Mouse (Mus musculus) brain, embryonic 14.5 days (tissue): Measurements from ENCODE around the gene Rrp15. TPM values are rescaled to one million over a fixed set of nuclear protein-coding genes. Genes with fewer than 3 reads are reported as not detected.

ENCODE experiments used
- DNase-seq: peaks from one replicate; pipeline ENCODE4 v3.0.0-alpha.2; 2011; ENCODE audit warnings: low read depth
- CTCF ChIP-seq: fragments of 200-500 bp; IDR thresholded peaks from 2 replicates; pipeline ENCODE4 v1.5.1; 2012; ENCODE audit warnings: inconsistent platforms, mild to moderate bottlenecking, moderate library complexity, borderline replicate concordance; ENCODE audit not compliant: insufficient read depth, insufficient read length; ENCODE audit errors: extremely low read depth
- POLR2A ChIP-seq: fragments of 200-500 bp; IDR thresholded peaks from 2 replicates; pipeline ENCODE4 v1.6.1; 2012; ENCODE audit warnings: mild to moderate bottlenecking, inconsistent platforms, borderline replicate concordance; ENCODE audit not compliant: poor library complexity, insufficient read depth, insufficient read length, severe bottlenecking; ENCODE audit errors: extremely low read depth
- polyA plus RNA-seq: library from polyadenylated mRNA; depleted of rRNA; stranded (reverse); fragments of >200 nt; gene quantifications from 2 replicates; pipeline ENCODE4 v1.2.3, GENCODE M21; 2012; rRNA removed

The Rrp15 gene
- polyA plus RNA-seq, 1 experiment = 18.7 TPM

- no peak for DNase-seq
- no peak for TF ChIP-seq CTCF
- no peak for TF ChIP-seq POLR2A
Measured at GRCm38 (mm10) chr1:186696231-186696630, 52.9 kb downstream of the Rrp15 start.

DNA sequence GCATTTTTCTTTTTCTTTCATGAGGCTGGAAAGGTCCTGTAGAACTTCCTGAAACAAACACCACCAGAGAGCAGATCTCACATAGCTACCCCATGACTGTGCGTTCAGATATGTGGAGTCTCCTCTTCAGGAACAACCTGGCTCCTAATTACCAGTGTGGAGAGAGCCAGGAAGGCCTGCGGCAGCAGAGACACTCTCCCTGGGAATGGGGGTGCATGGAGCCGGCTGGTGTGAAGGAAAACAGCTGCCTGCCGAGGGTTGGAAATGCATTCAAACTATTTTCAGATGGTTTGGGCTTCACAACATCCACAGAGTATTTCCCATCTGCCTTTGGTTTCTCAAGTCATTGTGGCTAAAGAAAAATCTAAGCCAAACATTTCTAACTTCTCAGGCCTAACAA is 53.8 kb downstream of the Rrp15 start:
- TF ChIP-seq POLR2A (no peak), CTCF (no peak)
- DNase-seq = no peak

DNA sequence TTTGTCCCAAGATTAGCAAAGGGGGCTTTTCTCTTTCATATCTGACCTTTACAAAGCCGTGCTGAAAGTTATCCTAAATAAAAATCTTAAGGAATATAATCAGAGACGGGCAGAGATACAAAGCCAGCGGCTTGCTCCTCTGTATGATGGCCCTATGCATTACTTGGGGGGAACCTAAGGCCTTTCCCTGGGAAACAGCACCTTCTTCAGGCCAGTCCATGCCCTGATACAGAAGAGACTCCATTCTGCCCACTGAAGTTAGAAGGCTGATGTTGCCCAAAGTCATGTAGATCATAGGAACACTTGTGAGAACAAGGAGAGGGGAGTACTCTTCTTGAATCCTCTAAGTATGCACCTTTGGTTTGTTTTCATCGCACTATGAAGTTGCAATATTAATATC is 56.8 kb downstream of the Rrp15 start:
- no peak for DNase-seq
- TF ChIP-seq CTCF (peak; percentile 33; the same call in 1 of the 2 replicates), POLR2A (no peak)

GRCm38 (mm10) chr1:186691708-186692107 is 57.5 kb downstream of the Rrp15 start:
- TF ChIP-seq POLR2A = no peak
- no peak for TF ChIP-seq CTCF
- DNase-seq = no peak

DNA sequence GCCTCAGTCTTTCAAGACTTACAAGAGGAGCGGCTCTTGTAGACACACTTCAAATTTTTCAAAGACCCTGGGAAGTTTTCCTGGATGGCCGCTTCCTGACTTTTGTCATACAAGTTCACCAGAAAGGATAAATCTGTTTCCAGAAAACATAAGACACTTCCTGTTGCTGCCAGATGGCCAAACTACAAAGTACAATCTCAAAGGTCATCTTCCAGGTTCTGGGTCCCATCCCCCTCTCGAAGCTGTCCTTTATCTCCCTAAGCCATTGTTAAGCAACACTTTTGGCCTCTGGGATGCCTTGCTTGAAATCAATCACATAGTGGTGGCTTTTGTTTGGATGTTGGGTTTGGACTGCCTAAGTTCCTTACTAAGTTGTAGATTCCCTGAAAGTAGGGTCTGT is 65.1 kb downstream of the Rrp15 start:
- TF ChIP-seq POLR2A (no peak), CTCF (no peak)
- no peak for DNase-seq

DNA sequence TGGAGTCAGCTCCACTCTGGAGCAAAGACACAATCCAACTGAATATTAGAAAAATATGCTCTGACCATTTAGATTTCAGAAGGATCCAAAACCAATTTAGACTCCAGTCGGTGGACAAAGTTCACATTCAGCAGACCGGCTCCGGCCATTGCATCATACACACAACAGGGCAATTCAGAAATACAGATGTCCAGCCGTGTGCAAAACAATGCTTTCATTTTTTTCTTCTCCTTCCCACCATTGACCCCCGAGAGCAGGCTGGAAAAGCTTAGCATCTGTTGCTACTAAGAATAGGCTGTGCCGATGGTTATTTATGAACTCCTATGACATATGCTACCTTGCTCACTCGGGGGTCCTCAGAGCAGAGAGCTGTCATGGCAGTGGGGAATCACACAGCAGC is 66.6 kb downstream of the Rrp15 start:
- no peak for DNase-seq
- TF ChIP-seq CTCF (no peak), POLR2A (no peak)

DNA sequence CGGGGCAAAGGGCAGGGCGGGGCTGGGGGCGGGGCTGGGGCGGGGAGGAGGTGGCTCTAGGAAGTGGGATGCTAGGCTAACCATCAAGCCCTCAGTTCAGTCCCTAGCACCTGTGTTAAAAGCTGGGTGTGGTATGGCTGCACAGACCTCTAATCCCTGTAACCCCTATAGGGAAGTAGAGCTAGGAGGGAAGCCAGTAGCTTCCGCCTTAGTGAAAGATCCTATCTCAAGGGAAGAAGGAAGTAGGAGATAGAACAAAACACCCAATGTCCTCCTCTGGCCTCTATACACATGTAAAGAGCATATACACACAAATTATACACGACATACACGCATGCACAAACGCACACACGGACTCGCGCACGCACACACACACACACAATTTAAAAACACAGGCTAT is 71.5 kb downstream of the Rrp15 start:
- TF ChIP-seq CTCF (no peak), POLR2A (no peak)
- DNase-seq = no peak

- no peak for DNase-seq
- TF ChIP-seq CTCF = no peak
- no peak for TF ChIP-seq POLR2A
Measured at GRCm38 (mm10) chr1:186676199-186676598, 73.0 kb downstream of the Rrp15 start.

DNA sequence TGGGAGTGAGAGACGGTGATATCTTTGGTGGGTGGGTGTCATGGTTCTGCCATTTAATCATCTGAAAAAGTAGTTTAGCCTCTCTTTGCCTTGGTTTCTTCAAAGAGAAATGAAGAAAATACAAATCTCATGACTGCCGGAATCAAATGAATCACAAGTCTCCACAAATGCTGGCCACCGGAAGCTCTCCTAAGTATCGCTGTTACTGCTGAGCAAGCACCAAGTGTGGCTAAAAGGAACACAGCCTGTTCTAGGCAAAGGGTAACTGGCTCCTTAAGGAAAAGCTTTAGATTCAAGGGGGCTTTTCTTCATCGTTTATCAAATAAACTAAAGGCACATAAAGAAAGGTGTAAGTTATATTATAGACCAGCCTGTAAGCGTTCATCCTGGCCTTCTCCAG is 73.9 kb downstream of the Rrp15 start:
- no peak for TF ChIP-seq POLR2A
- TF ChIP-seq CTCF = no peak
- DNase-seq = no peak

GRCm38 (mm10) chr1:186674621-186675020 is 74.5 kb downstream of the Rrp15 start:
- no peak for TF ChIP-seq CTCF
- no peak for TF ChIP-seq POLR2A

DNA sequence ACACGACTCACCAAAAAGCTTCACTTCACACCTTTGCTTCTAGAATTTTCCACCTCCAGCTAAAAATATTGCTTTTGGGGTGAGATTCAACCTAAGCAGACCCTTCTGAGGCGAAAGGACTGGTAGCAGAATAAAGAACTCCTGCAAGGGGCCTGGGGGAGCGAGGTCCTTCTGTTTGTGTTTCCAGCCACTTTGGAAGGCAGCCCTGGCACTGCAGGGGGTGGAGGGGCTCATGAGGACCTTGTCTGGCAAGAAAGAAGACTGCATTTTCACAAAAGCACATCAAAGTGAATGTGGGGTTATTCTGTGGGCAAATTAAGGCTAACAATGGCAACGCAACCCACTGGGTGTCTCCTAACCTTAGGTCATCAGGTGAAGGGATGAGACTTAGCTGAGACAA is 76.0 kb downstream of the Rrp15 start:
- DNase-seq = no peak
- TF ChIP-seq POLR2A (no peak), CTCF (no peak)

More at GRCm38 (mm10) chr1:186674621-186675020, 74.5 kb downstream of the Rrp15 start:
- no peak for DNase-seq

Other genes with a start within 250 kb of the Rrp15 start
- gene Tgfb2, start 43.4 kb downstream of the Rrp15 start, polyA plus RNA-seq = 2.2 and 6.0 TPM in 2 replicates
- gene D1Pas1, start 218.1 kb upstream of the Rrp15 start, polyA plus RNA-seq = 0.04 TPM in 1 of 2 replicates, not detected in the other